Mouse (Mus musculus): ENCODE data around the gene Abhd4.

Gene Abhd4

GRCm38 (mm10) chr14:54239002-54239736, 14.8 kb upstream of the Abhd4 start:
- no peak for DNase-seq (ENCODE audit: low read depth, low spot score)

DNA sequence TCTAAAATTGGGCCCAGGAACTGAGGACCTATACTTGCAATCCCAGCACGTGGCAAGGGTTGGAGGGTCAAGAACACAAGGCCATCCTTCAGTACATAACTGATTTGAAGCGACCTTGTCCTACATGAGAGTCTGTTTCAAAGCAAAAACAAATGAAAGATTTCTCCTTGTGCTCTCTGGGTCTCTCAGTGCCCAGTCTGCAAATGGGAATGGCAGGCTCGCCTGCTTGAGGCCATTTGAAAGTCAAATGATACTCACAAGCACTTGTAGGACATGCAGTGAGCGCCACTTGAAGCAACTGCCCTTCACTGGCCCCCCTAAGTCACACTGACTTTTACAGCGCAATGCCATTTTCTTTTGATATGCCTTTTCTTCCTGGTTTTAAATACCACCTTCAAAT, 13.4 kb upstream of the Abhd4 start:
- DNase-seq (ENCODE audit: low read depth, low spot score) = no peak

GRCm38 (mm10) chr14:54244183-54244582, 9.8 kb upstream of the Abhd4 start:
- DNase-seq (ENCODE audit: low read depth, low spot score) = no peak

- no peak for DNase-seq (ENCODE audit: low read depth, low spot score)
Measured at GRCm38 (mm10) chr14:54246232-54246631, 7.8 kb upstream of the Abhd4 start.

DNA sequence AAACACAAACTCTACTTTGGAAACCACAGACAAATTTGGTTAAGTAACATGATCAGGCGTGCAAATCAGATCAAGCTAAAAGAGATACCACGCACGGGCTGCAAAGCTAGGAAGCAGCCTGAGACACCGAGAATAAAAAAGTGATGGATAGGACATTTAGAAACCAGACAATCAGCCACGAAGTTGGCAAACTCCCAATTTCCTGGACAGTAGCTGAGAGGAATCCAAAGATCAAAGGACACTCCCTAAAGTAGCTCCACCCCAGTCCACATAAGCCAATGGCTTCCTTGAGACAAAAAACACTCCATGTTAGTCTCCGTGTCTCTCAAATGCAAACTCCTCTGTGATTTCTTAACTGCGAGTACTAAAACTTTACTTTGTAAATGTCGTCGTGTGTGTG, 4.7 kb upstream of the Abhd4 start:
- DNase-seq (ENCODE audit: low read depth, low spot score) = no peak

GRCm38 (mm10) chr14:54250122-54250521, 3.9 kb upstream of the Abhd4 start:
- no peak for DNase-seq (ENCODE audit: low read depth, low spot score)

DNA sequence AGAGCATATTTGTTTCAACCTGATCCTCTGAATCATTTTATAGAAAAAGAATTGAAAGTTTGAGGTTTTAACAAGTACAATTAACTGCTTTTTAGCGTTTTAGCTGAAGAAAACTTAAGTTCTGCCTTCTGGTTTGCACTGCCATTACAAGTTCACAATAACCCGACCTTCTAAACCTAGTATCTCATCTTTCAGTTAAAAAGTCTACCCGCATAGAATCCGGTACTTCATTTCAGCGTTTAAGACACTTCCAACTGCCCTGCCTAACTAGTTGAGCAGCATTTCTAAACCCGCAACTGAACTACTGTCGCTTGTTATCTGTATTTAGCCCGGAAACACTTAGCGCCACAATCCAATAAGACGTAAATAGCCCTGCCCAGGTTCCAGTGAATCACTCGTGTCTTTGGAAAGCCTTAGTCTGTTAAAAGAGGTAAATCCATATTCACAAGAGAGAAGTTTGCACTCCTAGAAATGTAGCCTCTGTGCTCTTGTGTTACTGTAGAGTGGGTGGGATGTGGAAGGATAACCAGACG, 748 bp downstream of the Abhd4 start:
- no peak for DNase-seq (ENCODE audit: low read depth, low spot score)

- DNase-seq (ENCODE audit: low read depth, low spot score) = no peak
Measured at GRCm38 (mm10) chr14:54258131-54258670, 4.2 kb downstream of the Abhd4 start.

DNA sequence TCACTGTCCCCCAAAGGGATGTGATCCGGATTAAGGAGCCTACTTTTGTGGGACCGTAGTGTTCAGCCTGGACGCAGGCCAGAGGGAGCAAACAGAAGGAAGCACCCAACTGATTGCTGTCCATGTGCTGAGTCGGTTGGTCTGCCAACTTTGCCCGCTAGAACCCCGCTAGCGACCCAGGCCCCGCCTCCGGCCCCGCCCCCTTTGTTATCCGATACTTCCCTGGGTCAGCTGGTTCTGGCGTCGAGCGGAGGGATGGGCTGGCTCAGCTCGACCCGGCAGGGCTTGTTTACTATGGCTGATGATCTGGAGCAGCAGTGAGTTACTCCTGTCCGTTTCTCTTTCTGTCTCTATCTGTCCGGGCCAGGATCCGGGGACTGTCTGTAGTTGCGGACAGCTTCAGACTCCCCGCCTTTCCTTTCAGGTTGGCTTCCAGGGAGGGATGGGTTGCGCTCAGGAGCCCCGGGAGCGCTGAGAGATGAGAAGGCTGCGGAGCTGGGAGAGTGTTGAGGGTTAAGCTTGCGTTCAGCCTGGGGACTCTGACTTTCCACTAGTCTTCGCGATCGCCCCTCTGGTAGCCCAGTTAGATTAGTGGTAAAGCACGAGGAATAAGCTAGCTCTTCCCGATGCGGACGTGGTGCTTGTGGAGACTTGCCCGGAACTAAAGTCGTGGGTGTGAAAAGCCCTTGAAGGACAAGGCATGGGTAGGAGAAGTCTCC, 5.2 kb downstream of the Abhd4 start:
- no peak for DNase-seq (ENCODE audit: low read depth, low spot score)

GRCm38 (mm10) chr14:54259722-54260085, 5.7 kb downstream of the Abhd4 start:
- no peak for DNase-seq (ENCODE audit: low read depth, low spot score)

- no peak for DNase-seq (ENCODE audit: low read depth, low spot score)
Measured at GRCm38 (mm10) chr14:54260196-54260595, 6.2 kb downstream of the Abhd4 start.

DNA sequence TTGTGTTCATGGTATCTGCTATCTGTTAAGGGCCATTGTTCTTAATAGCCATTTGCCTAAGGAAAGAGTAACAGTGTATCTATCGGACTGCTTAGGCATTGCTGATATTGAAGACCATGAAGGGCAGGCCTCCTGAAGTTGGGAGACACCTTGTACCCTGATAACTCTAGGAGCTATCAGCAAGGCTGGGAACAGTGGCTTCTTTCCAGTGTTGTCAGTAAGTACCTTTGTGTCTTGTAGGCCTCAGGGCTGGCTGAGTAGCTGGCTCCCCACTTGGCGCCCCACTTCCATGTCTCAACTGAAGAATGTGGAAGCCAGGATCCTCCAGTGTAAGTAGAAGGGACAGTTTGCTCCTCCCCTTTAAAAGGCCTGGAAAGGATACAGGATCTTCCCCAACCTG, 7.4 kb downstream of the Abhd4 start:
- DNase-seq (ENCODE audit: low read depth, low spot score) = no peak

- no peak for DNase-seq (ENCODE audit: low read depth, low spot score)
Measured at GRCm38 (mm10) chr14:54262622-54263021, 8.6 kb downstream of the Abhd4 start.

GRCm38 (mm10) chr14:54263099-54263498, 9.1 kb downstream of the Abhd4 start:
- DNase-seq (ENCODE audit: low read depth, low spot score) = no peak

GRCm38 (mm10) chr14:54264231-54264630, 10.2 kb downstream of the Abhd4 start:
- DNase-seq (ENCODE audit: low read depth, low spot score) = no peak

GRCm38 (mm10) chr14:54265093-54265492, 11.1 kb downstream of the Abhd4 start:
- DNase-seq (ENCODE audit: low read depth, low spot score) = no peak

DNA sequence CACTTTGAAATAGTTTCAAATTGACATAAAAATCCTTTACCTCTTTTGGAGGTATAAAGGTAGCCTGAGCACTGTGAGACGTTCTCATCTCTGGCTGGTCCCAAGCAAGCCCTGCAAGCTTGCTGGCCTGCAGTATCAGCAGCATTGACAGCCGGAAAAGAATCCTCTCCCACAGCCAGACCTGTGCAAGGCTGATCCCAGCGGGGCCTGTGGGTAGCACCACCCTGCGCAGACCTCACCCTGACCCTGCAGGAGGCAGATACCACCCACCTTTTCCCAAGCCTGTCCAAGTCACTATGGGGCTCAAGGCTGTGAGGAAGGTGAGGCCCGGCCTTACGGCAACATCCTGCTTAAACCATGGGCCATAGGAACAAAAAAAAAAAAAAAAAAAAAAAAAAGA, 12.0 kb downstream of the Abhd4 start:
- no peak for DNase-seq (ENCODE audit: low read depth, low spot score)

DNA sequence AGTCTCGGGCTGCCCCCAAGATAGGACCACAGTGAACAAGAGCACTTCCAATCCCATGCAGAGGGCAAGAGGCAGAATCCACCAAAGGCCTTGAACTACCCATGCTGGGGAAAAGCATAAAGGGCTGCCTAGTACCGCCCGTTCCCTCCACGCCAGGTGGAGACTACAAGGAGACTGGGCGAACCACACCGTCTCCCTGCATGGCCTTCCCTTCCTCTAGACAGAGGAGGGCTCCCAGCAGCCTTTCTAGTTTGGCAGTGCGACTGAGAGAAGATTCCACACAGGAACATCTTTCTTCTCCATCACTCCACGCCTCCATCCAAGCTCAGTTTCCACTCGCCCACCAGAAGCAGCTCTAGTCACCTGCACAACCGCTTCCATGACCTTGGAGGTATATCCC, 14.0 kb downstream of the Abhd4 start:
- no peak for DNase-seq (ENCODE audit: low read depth, low spot score)

DNA sequence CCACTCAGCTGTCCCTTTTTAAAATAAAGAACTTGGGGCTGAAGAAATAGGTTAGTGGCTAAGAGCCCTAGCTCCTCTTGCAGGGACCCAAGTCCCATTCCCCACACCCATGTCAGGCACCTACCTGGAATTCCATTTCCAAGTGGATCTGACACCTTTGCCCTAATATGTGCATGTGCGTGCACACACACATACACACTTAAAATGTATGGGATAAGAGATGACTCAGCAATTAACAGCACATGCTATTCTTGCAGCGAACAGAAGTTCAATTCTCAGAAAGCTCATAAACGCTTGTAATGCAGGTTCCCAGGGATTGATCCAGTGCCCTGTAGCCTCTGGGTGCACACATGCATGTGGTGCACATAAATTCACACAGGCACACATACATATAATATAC, 15.6 kb downstream of the Abhd4 start:
- DNase-seq (ENCODE audit: low read depth, low spot score) = no peak

DNA sequence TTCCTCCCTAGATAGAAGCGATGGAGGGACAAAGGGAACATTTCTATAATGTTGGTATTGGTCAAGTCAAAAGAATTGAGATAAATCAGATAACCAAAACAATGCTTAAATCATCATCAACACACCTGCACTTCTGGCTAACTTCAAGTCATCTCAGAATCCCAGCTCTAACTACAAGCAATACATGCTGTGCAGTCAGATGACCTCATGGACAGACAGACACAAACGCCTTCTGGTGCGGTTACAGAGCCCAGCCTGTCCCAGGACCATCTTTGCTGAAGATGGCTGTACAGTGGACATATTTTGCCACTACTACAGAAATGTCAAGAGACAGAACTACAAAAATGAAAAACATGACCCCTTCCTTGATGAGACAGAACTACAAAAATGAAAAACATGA, 16.4 kb downstream of the Abhd4 start:
- no peak for DNase-seq (ENCODE audit: low read depth, low spot score)

- DNase-seq (ENCODE audit: low read depth, low spot score) = no peak
Measured at GRCm38 (mm10) chr14:54271976-54272606, 18.1 kb downstream of the Abhd4 start.

DNA sequence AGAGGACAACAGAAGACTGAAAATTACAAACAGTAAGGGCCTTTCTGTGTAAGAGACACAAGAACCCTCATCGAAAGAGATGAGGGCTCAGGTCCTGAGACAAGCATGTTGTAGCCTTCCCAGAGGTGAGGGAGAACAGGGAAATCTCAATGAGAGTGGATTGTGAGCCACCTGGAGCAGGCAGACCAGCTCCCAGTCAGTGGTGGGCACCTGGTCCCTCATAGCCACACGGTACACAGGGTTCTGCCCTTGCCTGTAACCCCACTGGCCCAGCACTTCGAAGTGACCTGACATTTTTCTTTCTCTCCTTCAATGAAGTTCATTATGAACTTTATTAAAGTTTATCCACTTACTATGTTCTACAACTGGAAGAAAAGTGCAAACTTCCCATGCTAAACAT, 18.7 kb downstream of the Abhd4 start:
- no peak for DNase-seq (ENCODE audit: low read depth, low spot score)

Measured in brain, embryonic 18.5 days (tissue).